Mouse (Mus musculus): ENCODE data around the gene Nrip1. TPM values are rescaled to one million over a fixed set of nuclear protein-coding genes. Genes with fewer than 3 reads are reported as not detected.

Nrip1 gene
- total and polyA plus RNA-seq, 3 experiments = 10.4 to 91.1 (median 25.0) TPM

DNA sequence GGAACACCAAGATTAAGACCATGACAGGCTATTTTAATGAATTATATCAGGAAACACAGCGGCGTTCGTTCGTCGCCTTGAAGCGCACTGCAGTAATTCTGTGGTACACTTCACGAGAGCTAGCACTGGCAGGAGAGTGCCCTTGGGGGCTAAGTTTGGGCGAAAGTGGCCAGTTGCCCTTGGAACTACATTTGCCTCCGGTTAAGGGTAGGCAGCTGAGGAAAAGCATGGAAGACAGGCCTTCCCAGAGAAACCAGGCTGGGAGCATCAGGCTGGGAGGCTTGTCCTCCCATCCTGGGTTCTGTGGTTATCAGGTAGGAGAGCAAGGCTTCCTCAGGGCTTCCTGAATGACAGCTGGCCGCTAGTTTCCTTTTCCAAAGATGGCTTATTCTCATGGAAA lies 8.4 kb downstream of the Nrip1 start:
- H3K4me1 ChIP-seq (ENCODE audit: insufficient read depth, low read depth, low read length) = peaks cover 72% of the 10 kb centered on the region
- DNase-seq (ENCODE audit: low spot score) (no peak), ATAC-seq (ENCODE audit: extremely low read depth, insufficient number of reproducible peaks, low FRiP score, poor library complexity, severe bottlenecking) (no peak)
- no peak for TF ChIP-seq GATA1 (IDR thresholded peaks at IDR 0.05; ENCODE audit: borderline replicate concordance, low read length)
- no peak for TF ChIP-seq CTCF (IDR thresholded peaks at IDR 0.05; ENCODE audit: low read depth, low read length)
- H3K36me3 ChIP-seq (replicated peaks) = peaks cover 45% of the 10 kb centered on the region
- no peak overlapping the region; the same call in 1 of the 2 replicates for H3K4me3 ChIP-seq (ENCODE audit: low read depth, low read length)
- no peaks in the 10 kb centered on the region for H3K27me3 ChIP-seq (ENCODE audit: insufficient read depth, low read length)
- no peaks in the 10 kb centered on the region for H3K9me3 ChIP-seq (replicated peaks)

DNA sequence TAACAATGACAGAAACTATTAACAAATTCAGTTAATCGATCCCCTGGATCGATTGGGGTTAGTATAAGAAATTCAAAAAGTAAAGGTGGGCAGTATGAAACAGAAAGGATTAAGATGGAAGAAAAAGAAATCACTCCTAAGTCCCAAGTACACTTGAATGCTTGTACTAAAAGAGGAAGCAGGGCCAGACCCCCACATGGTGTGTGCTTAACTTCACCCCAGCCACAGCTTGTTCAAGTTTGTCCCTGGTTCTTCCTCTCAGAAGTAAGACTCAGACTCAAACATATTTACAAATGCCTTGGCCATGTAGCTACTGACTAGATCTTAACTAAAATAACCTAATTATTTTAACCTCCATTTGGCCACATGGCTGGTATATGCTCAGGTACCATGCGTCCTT lies 10.0 kb downstream of the Nrip1 start:
- ATAC-seq (ENCODE audit: extremely low read depth, insufficient number of reproducible peaks, low FRiP score, poor library complexity, severe bottlenecking) = no peak
- H3K4me3 ChIP-seq (ENCODE audit: low read depth, low read length) = no peak overlapping the region
- H3K36me3 ChIP-seq (replicated peaks) = peaks cover 44% of the 10 kb centered on the region
- H3K27me3 ChIP-seq (ENCODE audit: insufficient read depth, low read length) = no peaks in the 10 kb centered on the region
- DNase-seq (ENCODE audit: low spot score) = peak; percentile 30
- peaks cover 60% of the 10 kb centered on the region for H3K4me1 ChIP-seq (ENCODE audit: insufficient read depth, low read depth, low read length)
- TF ChIP-seq GATA1 (IDR thresholded peaks at IDR 0.05; ENCODE audit: borderline replicate concordance, low read length) (no peak), TAL1 (conservative IDR thresholded peaks at IDR 0.05; ENCODE audit: low read depth, low read length) (no peak), POLR2AphosphoS5 (IDR thresholded peaks at IDR 0.05; ENCODE audit: insufficient replicate concordance, low read depth, low read length) (no peak), CTCF (IDR thresholded peaks at IDR 0.05; ENCODE audit: low read depth, low read length) (no peak)
- H3K9me3 ChIP-seq (replicated peaks) = no peaks in the 10 kb centered on the region

DNA sequence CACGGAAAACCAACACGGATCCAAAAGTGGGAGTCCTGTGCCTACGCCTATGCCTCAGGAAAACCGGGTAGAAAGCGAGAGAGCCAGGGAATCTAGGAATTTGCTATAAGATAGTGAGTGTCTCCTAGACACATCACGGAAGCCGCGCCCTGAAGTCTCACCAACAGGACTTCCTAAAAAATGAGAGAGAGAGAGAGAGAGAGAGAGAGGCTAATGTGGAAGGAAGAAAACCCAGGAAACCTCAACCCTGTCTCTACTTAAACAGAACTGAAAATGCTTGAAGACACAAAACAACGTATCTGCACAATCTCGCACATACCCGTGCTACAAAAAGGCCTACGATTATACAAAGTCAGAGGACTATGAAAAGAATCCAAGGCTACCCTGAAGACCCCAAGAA lies 10.6 kb downstream of the Nrip1 start:
- Histone ChIP-seq H3K4me1 (ENCODE audit: insufficient read depth, low read depth, low read length) (peaks cover 63% of the 10 kb centered on the region), H3K9me3 (replicated peaks) (no peaks in the 10 kb centered on the region)
- ATAC-seq (ENCODE audit: extremely low read depth, insufficient number of reproducible peaks, low FRiP score, poor library complexity, severe bottlenecking) = no peak

DNA sequence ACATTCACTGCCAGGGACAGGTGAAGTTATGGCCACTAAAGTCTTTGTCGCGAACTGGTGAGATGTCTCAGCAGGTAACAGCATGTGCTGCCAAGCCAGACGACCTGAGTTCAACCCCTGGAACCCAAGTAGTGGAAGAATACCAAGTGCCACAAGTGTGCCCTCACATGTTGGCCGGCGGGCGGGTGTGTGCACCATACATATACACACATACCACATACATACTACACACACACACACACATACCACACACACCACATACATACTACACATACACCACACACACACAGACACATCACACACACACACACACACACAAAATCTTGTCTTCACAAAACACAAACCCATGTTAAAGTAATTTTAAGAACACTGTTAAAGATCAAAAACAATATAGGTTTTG lies 13.2 kb downstream of the Nrip1 start:
- Histone ChIP-seq H3K4me1 (ENCODE audit: insufficient read depth, low read depth, low read length) (peaks cover 61% of the 10 kb centered on the region), H3K9me3 (replicated peaks) (no peaks in the 10 kb centered on the region), H3K36me3 (replicated peaks) (peaks cover 47% of the 10 kb centered on the region), H3K4me3 (ENCODE audit: low read depth, low read length) (no peak overlapping the region), H3K27me3 (ENCODE audit: insufficient read depth, low read length) (no peaks in the 10 kb centered on the region)
- ATAC-seq (ENCODE audit: extremely low read depth, insufficient number of reproducible peaks, low FRiP score, poor library complexity, severe bottlenecking) (no peak), DNase-seq (ENCODE audit: low spot score) (no peak)
- no peak for TF ChIP-seq GATA1 (IDR thresholded peaks at IDR 0.05; ENCODE audit: borderline replicate concordance, low read length)
- TF ChIP-seq POLR2AphosphoS5 (IDR thresholded peaks at IDR 0.05; ENCODE audit: insufficient replicate concordance, low read depth, low read length) = no peak
- TF ChIP-seq TAL1 (conservative IDR thresholded peaks at IDR 0.05; ENCODE audit: low read depth, low read length) = no peak
- no peak for TF ChIP-seq CTCF (IDR thresholded peaks at IDR 0.05; ENCODE audit: low read depth, low read length)
- TF ChIP-seq GATA2 (IDR thresholded peaks at IDR 0.05; ENCODE audit: borderline replicate concordance, low read depth, low read length) = no peak

More for the DNA sequence above, 10.6 kb downstream of the Nrip1 start:
- H3K4me3 ChIP-seq (ENCODE audit: low read depth, low read length) = no peak overlapping the region
- DNase-seq (ENCODE audit: low spot score) = no peak
- peaks cover 48% of the 10 kb centered on the region for H3K36me3 ChIP-seq (replicated peaks)
- H3K27me3 ChIP-seq (ENCODE audit: insufficient read depth, low read length) = no peaks in the 10 kb centered on the region
- TF ChIP-seq POLR2AphosphoS5 (IDR thresholded peaks at IDR 0.05; ENCODE audit: insufficient replicate concordance, low read depth, low read length) (no peak), GATA1 (IDR thresholded peaks at IDR 0.05; ENCODE audit: borderline replicate concordance, low read length) (no peak)

DNA sequence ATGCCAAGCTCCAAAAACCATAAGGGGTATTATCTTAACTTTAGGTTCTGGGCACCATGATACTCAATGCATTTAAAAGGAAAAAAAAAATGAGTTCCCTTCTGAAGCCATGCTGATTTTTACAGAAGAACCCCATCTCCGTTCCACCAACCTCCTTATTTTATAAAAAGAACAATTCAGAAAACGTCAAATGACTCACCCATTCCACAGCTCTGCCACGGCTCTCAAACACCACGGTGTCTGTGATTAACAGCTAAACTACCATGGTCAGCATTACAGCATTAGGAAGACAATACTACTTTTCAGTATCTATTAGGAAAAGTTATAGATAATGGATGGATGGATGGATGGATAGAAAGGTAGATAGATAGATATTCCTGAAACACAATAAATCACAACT lies 14.9 kb downstream of the Nrip1 start:
- H3K36me3 ChIP-seq (replicated peaks) = peaks cover 46% of the 10 kb centered on the region

DNA sequence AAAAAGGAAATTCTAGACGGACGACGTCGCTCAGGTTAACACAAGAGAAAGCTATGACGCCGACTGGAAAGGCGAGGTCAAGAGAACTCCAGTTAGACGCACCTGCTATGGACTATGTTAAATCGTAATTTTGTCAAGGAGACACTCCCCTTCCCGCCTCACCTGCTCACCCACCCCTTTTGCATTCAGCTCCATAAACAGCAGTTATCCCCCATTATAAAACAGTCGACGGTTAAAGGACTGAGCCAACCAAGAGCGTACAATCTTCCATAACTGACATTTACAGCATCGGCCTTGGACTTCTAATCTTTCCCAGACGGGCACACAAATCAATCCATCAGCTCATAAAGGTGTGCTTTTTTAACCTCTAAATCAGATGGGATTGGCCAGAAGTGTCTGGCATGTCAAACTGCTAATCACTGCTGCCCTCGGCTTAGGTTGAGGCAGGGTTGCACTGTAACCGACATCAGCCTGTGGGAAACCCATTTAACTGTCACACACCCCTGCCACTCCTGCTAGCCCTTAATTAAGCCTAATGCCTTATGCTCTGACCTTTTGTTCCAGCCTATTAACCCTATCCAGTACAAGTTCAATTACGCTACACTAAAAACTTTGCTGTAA lies 15.4 kb downstream of the Nrip1 start:
- no peak for ATAC-seq (ENCODE audit: extremely low read depth, insufficient number of reproducible peaks, low FRiP score, poor library complexity, severe bottlenecking)
- no peaks in the 10 kb centered on the region for H3K27me3 ChIP-seq (ENCODE audit: insufficient read depth, low read length)
- DNase-seq (ENCODE audit: low spot score) = no peak
- peaks cover 58% of the 10 kb centered on the region for H3K4me1 ChIP-seq (ENCODE audit: insufficient read depth, low read depth, low read length)
- TF ChIP-seq TAL1 (conservative IDR thresholded peaks at IDR 0.05; ENCODE audit: low read depth, low read length) = no peak
- no peak for TF ChIP-seq GATA2 (IDR thresholded peaks at IDR 0.05; ENCODE audit: borderline replicate concordance, low read depth, low read length)
- TF ChIP-seq POLR2AphosphoS5 (IDR thresholded peaks at IDR 0.05; ENCODE audit: insufficient replicate concordance, low read depth, low read length) = no peak
- TF ChIP-seq CTCF (IDR thresholded peaks at IDR 0.05; ENCODE audit: low read depth, low read length) = no peak
- H3K9me3 ChIP-seq (replicated peaks) = no peaks in the 10 kb centered on the region
- H3K36me3 ChIP-seq (replicated peaks) = peaks cover 48% of the 10 kb centered on the region
- H3K4me3 ChIP-seq (ENCODE audit: low read depth, low read length) = no peak overlapping the region

More for the DNA sequence above, 14.9 kb downstream of the Nrip1 start:
- Histone ChIP-seq H3K4me1 (ENCODE audit: insufficient read depth, low read depth, low read length) (peaks cover 56% of the 10 kb centered on the region), H3K9me3 (replicated peaks) (no peaks in the 10 kb centered on the region), H3K4me3 (ENCODE audit: low read depth, low read length) (no peak overlapping the region), H3K27me3 (ENCODE audit: insufficient read depth, low read length) (no peaks in the 10 kb centered on the region)
- no peak for TF ChIP-seq CTCF (IDR thresholded peaks at IDR 0.05; ENCODE audit: low read depth, low read length)
- TF ChIP-seq POLR2AphosphoS5 (IDR thresholded peaks at IDR 0.05; ENCODE audit: insufficient replicate concordance, low read depth, low read length) = no peak
- no peak for DNase-seq (ENCODE audit: low spot score)
- ATAC-seq (ENCODE audit: extremely low read depth, insufficient number of reproducible peaks, low FRiP score, poor library complexity, severe bottlenecking) = no peak

DNA sequence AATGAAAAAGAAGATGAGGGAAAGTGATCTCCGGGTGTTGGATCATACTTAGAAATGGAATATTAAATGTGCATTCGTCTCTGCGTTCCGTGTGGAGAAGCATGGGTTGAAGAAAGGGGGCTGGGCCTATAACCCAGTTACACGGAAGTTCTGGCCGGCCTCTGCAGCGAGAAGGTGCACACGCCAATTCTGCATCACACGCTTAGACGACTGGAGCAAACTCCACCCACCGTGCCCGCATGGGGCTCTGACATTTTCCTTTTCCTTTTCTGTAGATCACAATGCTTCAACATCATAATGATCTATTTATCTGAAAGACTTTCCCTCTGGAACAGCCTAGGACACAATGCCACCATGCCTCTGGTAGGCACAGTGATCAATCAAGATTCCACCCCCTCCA lies 16.5 kb downstream of the Nrip1 start:
- TF ChIP-seq GATA2 (IDR thresholded peaks at IDR 0.05; ENCODE audit: borderline replicate concordance, low read depth, low read length) (no peak), TAL1 (conservative IDR thresholded peaks at IDR 0.05; ENCODE audit: low read depth, low read length) (no peak), CTCF (IDR thresholded peaks at IDR 0.05; ENCODE audit: low read depth, low read length) (no peak), GATA1 (IDR thresholded peaks at IDR 0.05; ENCODE audit: borderline replicate concordance, low read length) (no peak)
- Histone ChIP-seq H3K36me3 (replicated peaks) (peaks cover 52% of the 10 kb centered on the region), H3K9me3 (replicated peaks) (no peaks in the 10 kb centered on the region), H3K27me3 (ENCODE audit: insufficient read depth, low read length) (no peaks in the 10 kb centered on the region), H3K4me3 (ENCODE audit: low read depth, low read length) (no peak overlapping the region; the same call in 1 of the 2 replicates), H3K4me1 (ENCODE audit: insufficient read depth, low read depth, low read length) (peaks cover 54% of the 10 kb centered on the region)
- ATAC-seq (ENCODE audit: extremely low read depth, insufficient number of reproducible peaks, low FRiP score, poor library complexity, severe bottlenecking) = no peak
- DNase-seq (ENCODE audit: low spot score) = no peak
